Mouse (Mus musculus) ovary, postnatal 10 days (tissue): ENCODE results near the gene Hs3st3a1.

Source experiments
- DNase-seq: peaks from one replicate; pipeline ENCODE4 v3.0.0; 2022; ENCODE audit warnings: low spot score

Gene Hs3st3a1

DNA sequence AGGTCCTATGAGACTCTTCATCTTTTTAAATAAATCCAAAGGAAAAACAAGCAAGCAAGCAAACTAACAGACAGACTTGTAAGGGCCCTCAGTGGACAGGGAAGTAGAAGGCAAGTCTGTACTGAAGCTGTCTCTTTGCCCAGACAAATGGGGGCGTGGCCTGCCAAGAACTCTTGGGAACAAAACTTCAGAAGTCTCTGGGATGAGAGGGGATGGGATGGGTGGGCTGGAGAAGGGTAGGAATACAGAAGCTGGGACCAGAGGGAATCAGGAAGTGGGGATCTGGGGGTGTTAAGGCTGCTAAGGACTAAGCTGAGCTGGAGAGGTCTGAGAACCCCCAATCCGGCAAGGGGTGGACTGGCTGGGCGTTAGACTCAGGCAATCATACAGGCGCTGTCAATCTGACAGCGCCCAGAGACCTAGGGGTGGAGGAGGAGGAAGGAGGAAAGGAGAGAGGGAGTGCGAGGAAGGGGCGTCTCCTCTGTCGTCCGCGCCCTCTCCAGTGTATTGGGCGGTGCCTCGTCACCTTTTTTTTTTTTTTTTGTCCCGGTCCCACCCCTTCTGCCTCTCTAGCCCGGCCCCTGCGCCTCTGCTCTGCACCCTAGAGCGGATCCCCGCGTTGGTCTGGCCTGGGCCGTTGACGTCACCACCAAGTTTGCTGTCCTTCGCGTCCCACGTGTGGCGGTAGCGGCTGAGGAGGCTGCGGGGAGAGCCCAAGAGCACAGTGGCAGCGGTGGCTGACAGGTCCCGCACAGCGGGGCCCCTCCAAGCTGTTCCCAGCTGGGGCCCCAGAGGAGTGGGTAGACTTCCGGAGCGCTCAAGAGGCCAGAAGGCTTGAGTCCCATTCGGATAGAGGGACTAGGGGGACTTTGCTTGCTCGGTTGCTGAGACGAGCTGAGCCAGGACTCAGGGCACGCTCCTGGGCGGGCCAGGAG is at the start of gene Hs3st3a1:
Hs3st3a1 (plus strand) TSS at position 722 of the 935 bp plus-strand sequence.
- peak; percentile 46 for DNase-seq

GRCm38 (mm10) chr11:64386333-64386732 is 48.8 kb upstream of the Hs3st3a1 start:
- no peak for DNase-seq

DNA sequence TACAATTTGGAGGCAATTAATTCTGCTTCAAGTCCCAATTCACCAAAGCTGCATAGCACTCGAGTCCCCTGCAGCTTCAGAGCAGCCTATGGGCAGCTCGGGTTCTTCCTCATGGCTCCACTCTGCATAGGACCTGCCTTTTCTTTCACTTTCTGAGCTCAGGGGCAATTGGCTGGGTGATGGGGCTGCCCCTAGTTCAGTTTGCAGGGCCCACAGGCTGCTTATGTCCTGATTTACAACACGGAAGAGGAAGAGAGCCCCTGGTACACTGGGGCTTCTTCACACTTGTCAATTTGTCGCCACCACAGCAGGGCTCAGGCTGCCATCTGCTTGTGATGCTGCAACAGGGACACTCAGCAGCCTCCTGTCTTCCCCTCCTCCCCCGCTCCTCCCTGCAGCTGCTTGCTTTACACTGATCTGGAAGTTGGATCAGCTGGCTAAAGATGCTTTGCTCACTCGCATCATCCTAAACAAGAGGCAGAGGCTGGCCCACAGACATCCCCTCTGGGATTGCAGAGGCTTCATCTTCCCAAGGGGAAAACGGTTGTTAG is 38.7 kb upstream of the Hs3st3a1 start:
- no peak for DNase-seq

DNA sequence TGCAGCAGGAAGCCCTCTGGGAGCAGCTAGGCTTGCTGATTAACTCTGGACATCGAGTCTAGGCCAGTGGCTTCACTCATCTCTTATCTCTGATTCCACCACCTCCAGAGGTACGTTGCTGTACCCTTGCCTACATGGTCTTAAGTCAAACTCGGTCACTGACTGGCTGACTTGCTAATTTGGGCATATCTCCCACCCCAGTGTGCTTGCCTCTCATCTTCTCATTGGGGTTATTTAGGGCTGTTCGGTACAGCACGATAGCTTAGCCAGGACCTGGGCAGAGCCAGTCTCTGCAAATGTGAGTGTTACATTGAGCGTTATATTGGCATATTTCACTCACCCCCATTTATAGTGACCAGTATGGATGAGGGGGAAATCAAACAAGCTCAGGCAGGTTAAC is 38.2 kb upstream of the Hs3st3a1 start:
- no peak for DNase-seq

DNA sequence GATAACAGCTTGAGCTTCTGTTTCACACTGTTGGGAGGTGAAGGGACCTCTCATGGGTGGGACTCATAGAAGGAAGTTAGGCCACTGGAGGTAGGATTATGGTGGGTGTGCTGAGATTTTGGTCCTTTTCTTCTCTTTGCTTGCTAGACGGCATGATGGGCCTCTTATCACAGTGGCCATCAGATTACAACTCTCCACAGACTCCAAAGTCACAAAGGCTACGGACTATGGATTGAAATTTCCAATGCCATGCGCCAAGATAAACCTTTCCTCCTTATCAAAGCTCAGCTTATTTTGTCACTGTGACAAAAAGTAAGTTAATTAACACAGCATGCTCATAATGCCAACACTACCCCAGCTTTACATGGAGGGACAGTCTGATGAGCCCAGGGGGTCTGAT is 37.5 kb upstream of the Hs3st3a1 start:
- no peak for DNase-seq

- no peak for DNase-seq
Measured at GRCm38 (mm10) chr11:64400534-64401093, 34.5 kb upstream of the Hs3st3a1 start.

GRCm38 (mm10) chr11:64418969-64419368 is 16.2 kb upstream of the Hs3st3a1 start:
- no peak for DNase-seq

GRCm38 (mm10) chr11:64435546-64436411 is 647 bp downstream of the Hs3st3a1 start:
- peak; percentile 35 for DNase-seq

GRCm38 (mm10) chr11:64436412-64436727 is 1.2 kb downstream of the Hs3st3a1 start, which contains the start of gene F930015N05Rik:
TSS of gene F930015N05Rik (minus strand) at chr11:64436653.
- DNase-seq, result no peak

DNA sequence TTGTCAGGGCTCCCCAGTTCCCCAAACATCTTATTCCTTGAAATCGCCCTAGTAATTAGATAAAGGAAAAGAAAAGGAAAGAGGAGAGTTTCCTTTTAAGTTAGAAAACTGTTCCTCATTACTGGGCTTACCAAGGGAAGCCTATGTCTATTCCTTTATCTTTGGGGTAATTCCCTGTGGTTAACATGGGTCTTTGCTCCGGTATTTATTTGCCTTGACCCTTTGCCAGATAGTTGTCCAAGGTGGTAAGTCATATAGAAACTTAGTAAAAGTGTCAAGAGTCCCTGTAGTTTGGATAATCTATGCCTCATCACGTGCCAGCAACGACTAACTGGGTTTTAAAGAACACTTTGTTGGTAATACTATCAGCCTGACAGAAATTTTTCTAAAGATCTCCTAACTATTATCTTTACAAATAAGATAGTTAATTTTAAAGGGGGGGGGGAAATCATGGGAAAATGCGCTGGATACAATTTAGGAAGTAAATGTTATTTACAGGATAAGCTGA is 1.7 kb downstream of the Hs3st3a1 start:
- no peak for DNase-seq

GRCm38 (mm10) chr11:64437721-64438120 is 2.6 kb downstream of the Hs3st3a1 start:
- no peak for DNase-seq

DNA sequence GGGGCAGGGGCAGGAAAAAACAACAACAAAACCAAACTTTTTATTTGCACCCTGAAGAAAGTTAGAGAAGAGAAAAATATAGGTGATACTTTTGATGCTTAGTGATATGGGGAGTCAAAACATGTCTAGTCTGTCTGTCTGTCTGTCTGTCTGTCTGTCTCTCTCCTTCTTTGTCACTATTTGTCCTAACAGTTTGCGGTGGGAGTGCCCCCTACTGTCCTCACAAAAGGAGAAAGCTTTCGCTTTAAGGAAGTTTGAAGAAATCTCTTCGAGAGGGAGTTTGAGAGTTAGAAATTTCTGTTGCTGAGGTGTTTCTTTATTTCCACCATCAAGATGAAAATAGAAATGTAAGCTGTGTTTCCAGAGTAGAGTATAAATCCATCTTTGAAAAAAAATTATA is 3.8 kb downstream of the Hs3st3a1 start:
- no peak for DNase-seq

GRCm38 (mm10) chr11:64442119-64442518 is 7.0 kb downstream of the Hs3st3a1 start:
- DNase-seq, result no peak

- no peak for DNase-seq
Measured at GRCm38 (mm10) chr11:64442701-64443100, 7.6 kb downstream of the Hs3st3a1 start.

- DNase-seq, result no peak
Measured at GRCm38 (mm10) chr11:64445227-64445626, 10.1 kb downstream of the Hs3st3a1 start.

DNA sequence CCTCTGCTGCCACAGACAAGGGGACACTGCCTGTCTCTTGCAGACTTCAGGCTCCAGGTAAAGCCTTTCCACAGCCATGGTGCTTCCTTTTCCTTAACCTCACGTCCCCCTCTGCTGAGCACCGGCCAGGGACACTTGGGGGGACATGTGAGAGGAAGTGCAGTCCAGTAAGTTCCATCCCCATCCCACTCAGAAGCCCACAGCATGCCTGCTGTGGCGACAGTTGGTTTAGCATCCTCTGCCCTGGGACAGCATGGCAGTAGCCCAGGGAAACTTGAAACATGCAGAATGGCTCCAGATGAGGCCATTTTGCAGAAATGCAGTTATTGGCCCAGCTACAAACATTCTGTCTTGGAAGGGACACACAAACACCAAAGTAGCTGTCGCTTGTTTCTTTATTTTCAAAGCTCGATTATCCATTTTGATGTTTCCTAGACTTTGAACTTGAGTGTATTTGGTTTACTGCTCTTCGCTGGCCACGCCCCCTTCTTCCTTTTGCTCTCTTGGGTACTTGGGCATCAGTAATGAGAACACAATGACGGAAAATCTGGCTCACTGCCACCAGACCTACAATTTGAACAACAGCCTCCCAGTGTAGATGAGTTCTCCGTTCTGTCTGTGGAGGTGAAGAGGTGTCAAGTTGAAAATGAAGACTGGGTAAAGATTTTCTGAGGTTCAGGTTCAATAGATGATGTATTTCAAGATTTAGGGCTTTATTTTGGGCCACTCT is 13.6 kb downstream of the Hs3st3a1 start:
- no peak for DNase-seq

GRCm38 (mm10) chr11:64461746-64462145 is 26.6 kb downstream of the Hs3st3a1 start:
- no peak for DNase-seq

DNA sequence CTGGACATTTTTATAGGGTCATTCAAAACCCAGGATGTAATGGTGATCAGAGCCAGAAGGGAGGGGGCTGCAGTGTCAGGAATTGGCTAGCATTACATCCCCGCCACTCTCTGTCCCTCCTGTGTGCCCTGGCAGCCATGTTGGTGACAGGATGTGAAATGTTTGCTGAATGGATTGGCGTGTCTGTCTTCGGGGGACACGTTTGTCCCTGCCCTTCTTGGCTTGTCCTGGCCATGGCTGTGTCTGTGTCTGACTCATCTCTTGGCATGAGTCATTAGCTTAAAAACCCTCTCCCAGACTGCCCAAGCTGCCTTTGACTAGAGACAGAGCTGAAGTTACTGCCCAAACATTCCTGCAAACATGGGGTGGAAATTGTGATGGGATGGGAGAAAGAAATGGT is 33.6 kb downstream of the Hs3st3a1 start:
- no peak for DNase-seq

GRCm38 (mm10) chr11:64470689-64471088 is 35.6 kb downstream of the Hs3st3a1 start:
- DNase-seq, result no peak

- no peak for DNase-seq
Measured at GRCm38 (mm10) chr11:64473679-64474078, 38.5 kb downstream of the Hs3st3a1 start.

DNA sequence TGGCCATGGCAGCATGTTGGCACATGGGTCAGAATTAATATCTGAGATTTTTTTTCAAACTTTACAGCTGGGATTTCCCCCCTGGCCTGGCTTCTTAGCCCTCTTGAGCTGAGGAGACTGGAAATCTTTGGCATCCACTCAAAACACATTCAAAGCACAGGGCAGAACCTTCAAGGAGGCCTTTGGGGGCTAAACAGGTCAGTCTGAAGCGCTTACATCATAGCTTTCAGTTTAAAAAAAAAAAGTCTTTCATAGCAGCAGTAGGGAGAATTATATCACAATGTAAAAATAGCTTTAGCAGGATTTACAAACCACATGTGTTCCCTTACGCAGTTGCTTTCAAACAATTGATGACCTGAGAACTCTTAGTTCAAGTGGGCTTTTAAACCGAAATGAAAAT is 46.3 kb downstream of the Hs3st3a1 start:
- DNase-seq, result no peak
